Mouse (Mus musculus): ENCODE measurements at regions not wholly inside any gene's neighbourhood (a gene's known extent, or its start where the extent isn't known, plus 50 kb on each side); places are given as distances from the start of the nearest gene placed in this dataset.
"Not testable (repeated sequence)": the region's sequence is repeated elsewhere in the genome, so short reads cannot be mapped to it uniquely, and the experiment has no call there.

GRCm38 (mm10) chr7:111172061-111172460, 89.2 kb upstream of the Eif4g2 start:
- Histone ChIP-seq H3K9ac (ENCODE audit: low read depth, low read length) (no peak overlapping the region), H3K36me3 (ENCODE audit: control insufficient read depth, insufficient read depth, low read length) (no peaks in the 10 kb centered on the region), H3K4me3 (ENCODE audit: low read length) (no peak overlapping the region), H3K4me1 (ENCODE audit: control insufficient read depth, insufficient read depth, low read length) (peaks cover 4% of the 10 kb centered on the region; the same call in 1 of the 2 replicates), H3K9me3 (ENCODE audit: control insufficient read depth, low read length) (no peaks in the 10 kb centered on the region), H3K4me2 (ENCODE audit: low read depth, low read length) (no peak overlapping the region), H3K27ac (ENCODE audit: low read length) (no peak overlapping the region), H3K27me3 (replicated peaks; ENCODE audit: control insufficient read depth, insufficient read depth, low read length) (no peaks in the 10 kb centered on the region)
- ATAC-seq: no peak
- 76% methylated on average over 2 of the region's 2 CpGs for WGBS

GRCm38 (mm10) chr7:111168546-111169233, 85.9 kb upstream of the Eif4g2 start:
- not testable (repeated sequence) for H3K4me3 ChIP-seq (ENCODE audit: low read length); H3K9me3 ChIP-seq (ENCODE audit: control insufficient read depth, low read length); H3K4me1 ChIP-seq (ENCODE audit: control insufficient read depth, insufficient read depth, low read length); H3K4me2 ChIP-seq (ENCODE audit: low read depth, low read length); H3K36me3 ChIP-seq (ENCODE audit: control insufficient read depth, insufficient read depth, low read length); H3K27me3 ChIP-seq (replicated peaks; ENCODE audit: control insufficient read depth, insufficient read depth, low read length); H3K27ac ChIP-seq (ENCODE audit: low read length); H3K9ac ChIP-seq (ENCODE audit: low read depth, low read length)
- ATAC-seq: peak; percentile 65
- 72% methylated on average over 3 of the region's 3 CpGs for whole genome bisulfite sequencing

DNA sequence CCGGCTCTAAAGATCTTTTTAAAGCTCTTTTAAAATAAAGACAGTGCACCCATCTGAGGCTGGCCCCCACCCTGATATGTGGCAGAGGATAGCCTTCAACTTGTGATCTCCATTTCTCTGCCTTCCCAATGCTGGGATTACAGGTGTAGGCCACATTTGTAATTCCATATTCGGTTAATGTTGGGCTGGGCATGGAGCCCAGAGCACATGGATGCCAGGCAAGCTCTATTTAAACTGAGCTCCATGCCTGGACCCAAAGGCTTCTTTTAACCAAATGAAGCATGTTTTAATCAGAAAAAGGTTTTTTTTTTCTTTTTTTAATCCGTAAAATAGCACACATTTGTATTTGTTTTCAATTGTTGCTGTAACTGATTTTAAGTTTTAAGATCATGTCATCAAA, 82.2 kb upstream of the Eif4g2 start:
- H3K4me2 ChIP-seq (ENCODE audit: low read depth, low read length): no peak overlapping the region
- H3K4me1 ChIP-seq (ENCODE audit: control insufficient read depth, insufficient read depth, low read length): no peaks in the 10 kb centered on the region
- no peak overlapping the region for H3K9ac ChIP-seq (ENCODE audit: low read depth, low read length)
- H3K27ac ChIP-seq (ENCODE audit: low read length): no peak overlapping the region
- no peak overlapping the region for H3K4me3 ChIP-seq (ENCODE audit: low read length)
- no peaks in the 10 kb centered on the region for H3K9me3 ChIP-seq (ENCODE audit: control insufficient read depth, low read length)
- 86% methylated on average over 3 of the region's 3 CpGs for WGBS
- no peaks in the 10 kb centered on the region for H3K36me3 ChIP-seq (ENCODE audit: control insufficient read depth, insufficient read depth, low read length)
- H3K27me3 ChIP-seq (replicated peaks; ENCODE audit: control insufficient read depth, insufficient read depth, low read length): no peaks in the 10 kb centered on the region
- ATAC-seq: no peak

- H3K9ac ChIP-seq (ENCODE audit: low read depth, low read length): no peak overlapping the region
- no peak overlapping the region for H3K4me2 ChIP-seq (ENCODE audit: low read depth, low read length)
- no peaks in the 10 kb centered on the region for H3K9me3 ChIP-seq (ENCODE audit: control insufficient read depth, low read length)
- H3K4me3 ChIP-seq (ENCODE audit: low read length): no peak overlapping the region
- no peaks in the 10 kb centered on the region; the same call in 1 of the 2 replicates for H3K4me1 ChIP-seq (ENCODE audit: control insufficient read depth, insufficient read depth, low read length)
- no peaks in the 10 kb centered on the region for H3K27me3 ChIP-seq (replicated peaks; ENCODE audit: control insufficient read depth, insufficient read depth, low read length)
- 71% methylated on average over 3 of the region's 3 CpGs for whole genome bisulfite sequencing
- ATAC-seq: no peak
- no peaks in the 10 kb centered on the region for H3K36me3 ChIP-seq (ENCODE audit: control insufficient read depth, insufficient read depth, low read length)
- no peak overlapping the region for H3K27ac ChIP-seq (ENCODE audit: low read length)
These were observed 81.4 kb upstream of the Eif4g2 start for GRCm38 (mm10) chr7:111164276-111164675.

- no peaks in the 10 kb centered on the region for H3K27me3 ChIP-seq (replicated peaks; ENCODE audit: control insufficient read depth, insufficient read depth, low read length)
- no peak for ATAC-seq
- no peak overlapping the region for H3K27ac ChIP-seq (ENCODE audit: low read length)
- H3K4me1 ChIP-seq (ENCODE audit: control insufficient read depth, insufficient read depth, low read length): no peaks in the 10 kb centered on the region; the same call in 1 of the 2 replicates
- no peaks in the 10 kb centered on the region for H3K9me3 ChIP-seq (ENCODE audit: control insufficient read depth, low read length)
- H3K4me3 ChIP-seq (ENCODE audit: low read length): no peak overlapping the region
- no peak overlapping the region for H3K9ac ChIP-seq (ENCODE audit: low read depth, low read length)
- H3K36me3 ChIP-seq (ENCODE audit: control insufficient read depth, insufficient read depth, low read length): no peaks in the 10 kb centered on the region
- no peak overlapping the region for H3K4me2 ChIP-seq (ENCODE audit: low read depth, low read length)
- WGBS: 57% methylated on average over 3 of the region's 3 CpGs
These were observed 81.0 kb upstream of the Eif4g2 start for GRCm38 (mm10) chr7:111163861-111164260.

- Histone ChIP-seq H3K9me3 (ENCODE audit: control insufficient read depth, low read length) (no peaks in the 10 kb centered on the region), H3K27me3 (replicated peaks; ENCODE audit: control insufficient read depth, insufficient read depth, low read length) (no peaks in the 10 kb centered on the region), H3K27ac (ENCODE audit: low read length) (no peak overlapping the region), H3K4me3 (ENCODE audit: low read length) (no peak overlapping the region), H3K36me3 (ENCODE audit: control insufficient read depth, insufficient read depth, low read length) (no peaks in the 10 kb centered on the region), H3K9ac (ENCODE audit: low read depth, low read length) (no peak overlapping the region), H3K4me2 (ENCODE audit: low read depth, low read length) (no peak overlapping the region), H3K4me1 (ENCODE audit: control insufficient read depth, insufficient read depth, low read length) (peaks cover under 1% of the 10 kb centered on the region)
- ATAC-seq: no peak
- WGBS: 80% methylated on average over 8 of the region's 8 CpGs
These were observed 80.5 kb upstream of the Eif4g2 start for GRCm38 (mm10) chr7:111163321-111163720.

- Histone ChIP-seq H3K9me3 (ENCODE audit: control insufficient read depth, low read length) (no peaks in the 10 kb centered on the region), H3K4me3 (ENCODE audit: low read length) (no peak overlapping the region), H3K4me1 (ENCODE audit: control insufficient read depth, insufficient read depth, low read length) (peaks cover 13% of the 10 kb centered on the region), H3K27me3 (replicated peaks; ENCODE audit: control insufficient read depth, insufficient read depth, low read length) (no peaks in the 10 kb centered on the region), H3K36me3 (ENCODE audit: control insufficient read depth, insufficient read depth, low read length) (no peaks in the 10 kb centered on the region), H3K9ac (ENCODE audit: low read depth, low read length) (no peak overlapping the region), H3K27ac (ENCODE audit: low read length) (peak overlapping the region; percentile 57; the same call in 1 of the 2 replicates), H3K4me2 (ENCODE audit: low read depth, low read length) (no peak overlapping the region)
- no peak for ATAC-seq
- 52% methylated on average over 6 of the region's 6 CpGs for WGBS
These were observed 76.0 kb upstream of the Eif4g2 start for GRCm38 (mm10) chr7:111158791-111159286.

DNA sequence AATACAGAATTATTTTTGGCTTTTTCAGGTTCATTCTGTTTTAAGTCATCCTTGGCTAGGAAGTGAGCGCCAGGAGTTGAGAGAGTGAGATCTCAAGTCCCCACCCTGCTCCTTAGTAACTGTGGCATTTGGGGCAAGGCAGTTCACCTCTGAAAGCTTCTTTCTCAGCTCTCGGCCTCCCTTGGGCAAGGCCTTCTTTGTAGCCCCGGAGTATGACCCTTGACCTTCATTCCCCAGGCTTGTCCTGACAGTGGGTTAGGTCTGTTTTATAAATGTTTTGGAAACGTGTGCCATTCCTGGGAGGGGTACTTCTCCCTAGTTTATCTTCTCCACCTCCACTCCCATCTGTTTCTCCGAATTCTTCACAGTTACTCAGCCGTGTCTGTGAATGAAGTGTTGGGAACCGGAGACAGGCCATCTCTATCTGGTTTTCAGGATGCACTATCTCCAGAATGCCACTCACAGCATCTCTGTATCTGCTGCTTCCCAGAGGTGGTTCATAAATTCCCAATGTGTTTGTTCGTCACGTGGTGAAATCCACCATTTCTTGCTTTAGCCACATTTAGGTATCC, 75.0 kb upstream of the Eif4g2 start:
- H3K4me3 ChIP-seq (ENCODE audit: low read length): no peak overlapping the region
- no peaks in the 10 kb centered on the region for H3K36me3 ChIP-seq (ENCODE audit: control insufficient read depth, insufficient read depth, low read length)
- H3K9ac ChIP-seq (ENCODE audit: low read depth, low read length): no peak overlapping the region
- no peak overlapping the region for H3K4me2 ChIP-seq (ENCODE audit: low read depth, low read length)
- H3K27ac ChIP-seq (ENCODE audit: low read length): peak overlapping the region; percentile 50
- peaks cover 13% of the 10 kb centered on the region for H3K4me1 ChIP-seq (ENCODE audit: control insufficient read depth, insufficient read depth, low read length)
- no peaks in the 10 kb centered on the region for H3K9me3 ChIP-seq (ENCODE audit: control insufficient read depth, low read length)
- WGBS: 55% methylated on average over 9 of the region's 9 CpGs
- ATAC-seq: no peak
- no peaks in the 10 kb centered on the region for H3K27me3 ChIP-seq (replicated peaks; ENCODE audit: control insufficient read depth, insufficient read depth, low read length)

DNA sequence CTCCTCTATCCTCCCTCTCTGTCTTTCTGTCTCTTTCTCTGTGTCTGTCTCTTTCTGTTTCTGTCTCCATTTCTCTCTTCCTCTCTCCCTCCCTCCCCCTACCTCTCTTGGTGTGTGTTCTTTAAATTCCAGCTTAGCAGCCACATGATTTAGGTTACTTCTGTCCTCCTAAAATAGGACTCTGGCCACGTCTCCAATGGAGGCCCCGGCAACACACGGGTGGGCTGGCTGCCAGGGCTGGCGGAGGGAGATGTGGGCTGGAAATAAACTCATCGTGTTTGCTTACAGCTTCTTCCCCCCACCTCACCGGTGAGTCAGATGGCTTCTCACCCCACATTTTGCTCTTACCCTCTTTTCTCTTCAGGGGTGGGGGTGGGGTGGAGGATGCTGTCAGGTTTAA, 74.5 kb upstream of the Eif4g2 start:
- Histone ChIP-seq H3K4me3 (ENCODE audit: low read length) (no peak overlapping the region), H3K9ac (ENCODE audit: low read depth, low read length) (0 out of 2 replicates have a peak overlapping the region, but pooled peaks have one; percentile 7), H3K4me2 (ENCODE audit: low read depth, low read length) (no peak overlapping the region), H3K9me3 (ENCODE audit: control insufficient read depth, low read length) (no peaks in the 10 kb centered on the region), H3K4me1 (ENCODE audit: control insufficient read depth, insufficient read depth, low read length) (peaks cover 13% of the 10 kb centered on the region), H3K27ac (ENCODE audit: low read length) (0 out of 2 replicates have a peak overlapping the region, but pooled peaks have one; percentile 50), H3K27me3 (replicated peaks; ENCODE audit: control insufficient read depth, insufficient read depth, low read length) (no peaks in the 10 kb centered on the region), H3K36me3 (ENCODE audit: control insufficient read depth, insufficient read depth, low read length) (no peaks in the 10 kb centered on the region)
- WGBS: 24% methylated on average over 6 of the region's 6 CpGs
- peak; percentile 51 for ATAC-seq

All from intestine, embryonic 16.5 days (tissue).